Mouse (Mus musculus) common myeloid progenitor, adult 5-6 weeks (primary cell): ENCODE data around the gene Flot1. TPM values are rescaled to one million over a fixed set of nuclear protein-coding genes. Genes with fewer than 3 reads are reported as not detected.
"Not testable (repeated sequence)": the region's sequence is repeated elsewhere in the genome, so short reads cannot be mapped to it uniquely, and the experiment has no call there.

ENCODE experiments used
- ATAC-seq: replicated peaks from 2 replicates; pipeline ENCODE4 v1.8.0; 2016; ENCODE audit warnings: low read depth, mild to moderate bottlenecking, moderate TSS enrichment, inconsistent platforms; ENCODE audit not compliant: poor library complexity, severe bottlenecking
- total RNA-seq: library from RNA; stranded (forward); fragments of 200-1000, 187-1606 nt; gene quantifications from 2 replicates; pipeline ENCODE4 v1.2.3, GENCODE M21; 2017

Gene Flot1
- total RNA-seq, 1 experiment from 2014 or later, result 62.8 TPM

DNA sequence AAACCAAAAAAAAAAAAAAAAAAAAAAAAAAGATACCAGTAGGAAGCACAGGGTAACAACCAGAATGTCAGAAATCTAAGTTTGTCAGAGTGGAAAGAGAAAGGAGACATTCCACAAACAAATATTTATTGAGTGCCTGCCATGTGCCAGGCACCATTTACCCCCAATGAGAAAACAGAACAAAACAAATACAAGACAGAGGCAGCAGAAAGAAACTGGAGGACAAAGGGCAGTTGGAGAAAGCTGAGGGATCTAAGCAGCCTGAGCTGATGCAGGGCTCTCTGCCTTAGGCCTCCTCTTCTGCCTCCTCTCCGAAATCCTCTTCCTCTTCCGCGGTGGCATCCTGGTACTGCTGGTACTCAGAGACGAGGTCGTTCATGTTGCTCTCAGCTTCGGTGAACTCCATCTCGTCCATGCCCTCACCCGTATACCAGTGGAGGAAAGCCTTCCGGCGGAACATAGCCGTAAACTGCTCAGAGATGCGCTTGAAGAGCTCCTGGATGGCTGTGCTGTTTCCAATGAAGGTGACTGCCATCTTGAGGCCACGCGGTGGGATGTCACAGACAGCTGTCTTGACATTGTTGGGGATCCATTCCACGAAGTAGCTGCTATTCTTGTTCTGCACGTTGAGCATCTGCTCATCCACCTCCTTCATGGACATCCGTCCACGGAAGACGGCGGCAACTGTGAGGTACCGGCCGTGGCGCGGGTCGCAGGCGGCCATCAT is 11.8 kb downstream of the Flot1 start:
- ATAC-seq, result no peak

DNA sequence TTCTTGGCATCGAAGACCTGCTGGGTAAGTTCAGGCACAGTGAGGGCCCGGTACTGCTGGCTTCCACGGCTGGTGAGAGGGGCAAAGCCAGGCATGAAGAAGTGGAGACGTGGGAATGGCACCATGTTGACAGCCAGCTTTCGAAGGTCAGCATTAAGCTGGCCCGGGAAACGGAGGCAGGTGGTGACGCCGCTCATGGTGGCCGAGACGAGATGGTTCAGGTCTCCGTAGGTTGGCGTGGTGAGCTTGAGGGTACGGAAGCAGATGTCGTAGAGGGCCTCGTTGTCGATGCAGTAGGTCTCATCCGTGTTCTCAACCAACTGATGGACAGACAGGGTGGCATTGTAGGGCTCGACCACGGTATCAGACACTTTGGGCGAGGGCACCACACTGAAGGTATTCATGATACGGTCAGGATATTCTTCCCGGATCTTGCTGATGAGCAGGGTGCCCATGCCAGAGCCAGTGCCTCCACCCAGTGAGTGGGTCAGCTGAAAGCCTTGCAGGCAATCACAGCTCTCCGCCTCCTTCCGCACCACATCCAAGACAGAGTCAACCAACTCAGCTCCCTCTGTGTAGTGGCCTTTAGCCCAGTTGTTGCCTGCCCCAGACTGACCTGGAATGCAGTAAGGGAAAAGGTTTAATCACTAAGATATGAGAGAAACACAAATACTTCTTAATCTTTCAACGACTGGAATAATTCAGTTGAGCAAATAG is 12.6 kb downstream of the Flot1 start:
- no peak for ATAC-seq

DNA sequence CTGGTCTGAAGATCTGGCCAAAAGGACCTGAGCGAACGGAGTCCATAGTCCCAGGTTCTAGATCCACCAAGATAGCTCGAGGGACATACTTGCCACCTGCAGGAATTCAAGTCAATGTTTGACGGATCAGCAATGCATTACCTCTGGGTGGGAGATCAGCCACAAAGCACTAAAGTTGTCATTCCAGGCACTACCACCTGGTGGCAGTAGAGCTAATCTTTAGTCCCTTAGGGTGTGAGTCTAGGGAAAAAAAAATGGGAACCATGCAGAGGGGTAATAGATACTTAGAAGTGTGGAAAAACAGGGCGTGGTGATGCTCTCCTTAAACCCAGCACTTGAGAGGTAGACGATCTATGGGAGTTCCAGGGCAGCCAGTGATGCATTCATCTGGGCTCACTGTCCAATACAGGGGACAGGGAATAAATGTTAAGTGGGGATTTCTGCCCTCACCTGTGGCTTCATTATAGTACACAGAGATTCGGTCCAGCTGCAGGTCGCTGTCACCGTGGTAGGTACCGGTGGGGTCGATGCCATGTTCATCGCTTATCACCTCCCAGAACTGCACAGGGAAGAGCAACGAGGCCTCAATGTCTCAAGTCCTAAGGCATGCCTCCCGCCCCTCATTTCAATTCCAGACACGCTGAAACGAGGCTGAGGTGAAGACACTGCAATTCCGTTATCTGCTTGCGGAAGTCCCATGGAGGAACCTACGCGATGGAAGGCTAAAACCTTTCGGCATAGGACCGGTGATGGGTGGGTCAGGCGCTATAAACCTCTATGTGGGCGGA is 13.3 kb downstream of the Flot1 start:
- peak; percentile 15 for ATAC-seq

DNA sequence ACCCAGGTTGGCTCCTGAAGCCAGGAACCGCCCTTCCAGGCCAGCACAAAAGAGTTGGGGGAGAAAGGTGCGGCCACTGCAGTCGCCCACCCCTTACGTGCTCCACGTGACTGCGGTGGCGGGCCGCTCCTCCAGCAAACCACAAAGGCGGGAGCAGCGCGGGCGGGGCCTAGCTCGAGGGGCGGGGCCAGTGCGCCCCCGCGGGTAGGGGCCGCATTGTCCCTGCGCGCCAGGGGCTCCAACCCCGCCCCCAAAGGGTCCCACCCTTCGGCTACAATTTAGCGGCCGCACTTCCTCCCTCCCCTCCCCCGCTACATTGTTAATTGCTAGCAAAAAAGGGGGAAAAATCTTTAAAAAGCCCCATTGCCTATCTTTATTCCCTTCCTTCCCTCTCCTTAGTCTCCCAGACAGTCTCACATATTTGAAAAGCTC is 14.0 kb downstream of the Flot1 start:
- peak; percentile 12; the same call in 1 of the 2 replicates for ATAC-seq

- no peak for ATAC-seq
Observed at GRCm38 (mm10) chr17:35837487-35837886, 14.5 kb downstream of the Flot1 start.

DNA sequence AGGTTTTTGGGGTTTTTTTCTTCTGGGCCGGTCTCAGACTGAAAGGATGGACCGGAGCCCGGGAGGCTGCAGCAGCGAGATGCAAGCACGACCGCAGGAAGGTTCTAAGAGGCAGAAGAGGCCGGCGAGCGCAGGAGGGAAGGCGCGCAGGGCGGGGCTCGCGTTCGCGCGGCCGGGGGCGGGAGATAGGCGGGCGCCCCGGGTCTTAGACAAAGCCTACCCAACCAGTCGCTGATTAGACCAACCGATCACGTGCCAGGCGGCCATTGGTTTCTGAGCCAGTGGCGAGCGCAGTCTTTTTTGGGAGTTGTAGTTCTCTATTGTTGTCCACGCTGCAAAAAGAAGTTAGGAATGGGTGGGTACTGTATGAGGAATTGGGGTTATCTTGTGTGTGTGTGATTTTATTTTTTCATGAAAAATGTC is 15.1 kb downstream of the Flot1 start, which contains the start of gene Tubb5:
Gene Tubb5, minus strand, starts transcription at position 185 of the 423 bp plus-strand sequence.
- peak; percentile 45 for ATAC-seq

DNA sequence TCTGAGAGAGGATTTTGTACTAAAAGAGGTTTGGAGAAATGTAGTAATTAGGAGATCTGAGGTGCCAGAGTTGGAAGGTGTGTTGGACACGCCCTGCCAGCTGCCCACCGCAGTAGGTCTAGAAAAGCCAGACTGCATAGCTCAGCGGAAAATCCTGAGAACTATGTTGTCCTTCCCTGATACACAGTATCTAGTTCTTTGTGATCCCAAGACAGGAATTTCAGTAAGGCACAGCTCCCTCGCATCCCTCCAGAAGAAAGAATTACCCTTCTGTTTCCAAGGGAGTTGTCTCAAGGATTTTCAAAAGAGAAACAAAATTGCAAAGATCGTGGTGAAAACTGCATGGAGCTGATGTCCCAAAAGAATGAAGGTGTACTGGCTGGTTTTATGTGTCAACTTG is 15.5 kb downstream of the Flot1 start:
- no peak for ATAC-seq

- not testable (repeated sequence) for ATAC-seq
Observed at GRCm38 (mm10) chr17:35839002-35839401, 16.0 kb downstream of the Flot1 start.

GRCm38 (mm10) chr17:35840561-35840960 is 17.5 kb downstream of the Flot1 start:
- no peak for ATAC-seq

DNA sequence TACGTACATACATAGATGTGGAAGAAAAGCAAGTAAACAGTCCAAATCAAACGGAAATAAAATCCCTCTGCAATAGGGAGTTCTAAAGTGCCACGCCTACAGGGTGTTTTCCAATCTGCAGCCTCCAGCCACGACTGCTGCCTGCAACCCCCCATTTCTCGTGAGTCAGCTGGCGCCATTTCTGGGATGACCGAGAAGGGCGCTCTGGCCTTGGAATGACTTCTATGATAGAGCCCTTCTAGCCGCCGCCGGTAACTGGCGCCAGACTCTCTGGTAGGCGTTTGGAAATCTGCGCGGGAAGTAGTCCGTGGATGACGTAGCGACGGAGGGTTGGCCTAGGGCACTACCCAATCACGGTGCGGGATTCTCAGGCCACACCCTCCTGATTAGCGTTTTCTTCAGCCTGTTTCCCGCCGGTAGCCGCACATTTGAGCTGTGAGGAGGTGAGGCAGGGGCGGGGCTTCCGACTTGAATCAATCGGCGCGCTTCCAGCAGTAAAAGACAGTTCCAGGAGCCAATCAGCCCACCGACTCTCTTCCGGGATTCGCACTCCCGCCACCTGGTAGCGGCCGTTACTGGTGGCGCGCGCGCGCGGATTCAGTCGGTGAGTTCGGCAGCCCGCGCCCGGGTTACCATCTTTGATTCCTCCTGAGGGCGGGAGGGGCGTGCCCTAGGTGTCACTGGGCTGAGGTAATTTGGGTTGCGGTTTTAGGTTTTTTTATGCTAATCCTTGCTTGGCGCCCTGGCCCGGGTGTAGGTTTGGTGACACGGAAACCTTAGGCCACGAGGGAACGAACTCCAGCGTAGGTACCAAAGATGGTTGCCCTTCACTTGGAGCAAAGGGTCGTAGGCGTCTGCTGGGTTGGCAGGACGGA is 18.3 kb downstream of the Flot1 start, which contains the start of gene Mdc1:
Gene Mdc1, plus strand, starts transcription at position 440 of the 875 bp plus-strand sequence.
- peak; percentile 75 for ATAC-seq

DNA sequence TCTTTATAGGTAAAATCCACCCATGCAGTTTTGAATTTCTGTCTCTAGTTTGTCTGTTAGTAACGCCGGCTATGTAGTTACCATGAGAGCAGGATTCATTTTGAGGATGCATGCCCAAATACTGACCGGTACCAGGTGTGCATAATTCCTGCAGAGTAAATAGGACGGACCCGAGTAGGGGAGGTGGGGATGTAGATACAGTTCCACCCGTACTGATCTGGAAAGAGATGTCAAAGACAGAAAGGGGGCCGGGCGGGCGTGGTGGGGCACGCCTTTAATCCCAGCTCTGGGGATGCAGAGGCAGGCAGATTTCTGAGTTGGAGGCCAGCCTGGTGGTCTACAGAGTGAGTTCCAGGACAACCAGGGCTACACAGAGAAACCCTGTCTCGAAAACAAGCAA is 19.0 kb downstream of the Flot1 start:
- no peak for ATAC-seq

- no peak for ATAC-seq
Observed at GRCm38 (mm10) chr17:35843514-35843913, 20.5 kb downstream of the Flot1 start.

DNA sequence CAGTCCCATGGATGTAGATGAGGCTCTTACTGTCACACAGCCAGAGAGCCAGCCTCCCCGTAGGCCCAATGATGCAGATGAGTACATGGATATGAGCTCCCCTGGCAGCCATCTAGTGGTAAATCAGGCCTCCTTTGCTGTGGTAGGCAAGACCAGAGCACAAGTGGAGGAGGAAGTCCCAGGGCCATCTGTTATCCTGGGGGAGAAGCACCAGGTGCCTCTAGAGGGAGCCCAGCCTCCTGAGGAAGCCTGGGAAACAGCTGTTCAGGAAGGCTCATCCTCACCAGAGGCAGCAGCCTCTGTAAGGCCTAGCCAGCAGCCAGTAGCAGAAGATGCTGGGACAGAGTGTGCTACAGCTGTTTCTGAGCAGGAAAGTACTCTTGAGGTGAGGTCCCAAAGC is 25.1 kb downstream of the Flot1 start:
- 0 out of 2 replicates have a peak, but pooled peaks have one; percentile 19 for ATAC-seq

- peak; percentile 82 for ATAC-seq
Observed at GRCm38 (mm10) chr17:35850974-35851373, 27.9 kb downstream of the Flot1 start.

- no peak for ATAC-seq
Observed at GRCm38 (mm10) chr17:35859371-35859770, 36.3 kb downstream of the Flot1 start.

DNA sequence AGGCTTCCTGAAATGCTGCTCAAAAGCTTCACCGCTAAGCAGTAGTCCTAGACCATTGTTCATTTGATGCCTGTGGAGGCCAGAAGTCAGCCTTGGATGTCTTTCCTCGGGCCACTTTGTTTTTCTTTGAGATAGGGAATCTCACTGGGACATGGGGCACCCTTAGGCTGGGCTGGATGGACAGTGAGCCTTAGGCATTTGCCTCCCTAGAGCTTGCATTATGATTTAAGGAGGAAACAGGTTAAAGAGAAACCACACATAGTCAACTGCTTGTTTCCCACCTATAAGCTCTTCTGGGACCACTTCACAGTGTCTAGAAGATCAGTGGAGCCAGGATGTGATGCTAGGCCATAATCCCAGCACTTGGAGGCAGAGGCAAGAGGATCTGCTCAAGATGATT is 36.8 kb downstream of the Flot1 start:
- ATAC-seq, result no peak

GRCm38 (mm10) chr17:35860831-35861197 is 37.8 kb downstream of the Flot1 start:
- no peak for ATAC-seq

DNA sequence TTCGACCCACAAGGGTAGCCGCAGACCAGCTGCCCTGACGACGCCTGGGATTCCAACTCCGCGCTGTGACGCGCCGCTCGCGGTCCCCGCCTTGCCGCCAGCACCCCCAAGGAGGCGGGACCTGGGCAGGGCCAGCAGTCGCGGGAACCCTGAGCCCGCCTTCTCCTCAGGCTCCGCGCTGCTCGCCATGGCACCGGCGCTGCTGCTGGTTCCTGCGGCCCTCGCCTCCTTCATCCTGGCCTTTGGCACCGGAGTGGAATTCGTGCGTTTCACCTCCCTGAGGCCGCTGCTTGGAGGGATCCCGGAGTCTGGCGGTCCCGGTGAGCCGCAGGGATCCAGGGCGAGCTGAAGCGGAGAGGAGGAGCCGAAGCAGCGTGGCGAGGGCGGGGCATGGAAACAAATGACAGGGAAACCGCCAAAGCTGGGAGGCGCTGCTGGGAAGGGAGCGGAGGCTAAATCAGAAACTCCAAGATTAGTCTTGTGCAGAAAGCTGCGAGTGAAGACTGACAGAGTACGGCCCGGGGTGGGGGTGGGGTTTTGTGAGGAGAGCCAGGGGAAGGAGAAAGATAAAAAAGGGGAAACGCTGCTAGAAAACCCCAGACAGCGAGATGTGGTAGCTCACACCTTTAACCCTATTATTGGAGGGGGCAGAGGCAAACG is 38.3 kb downstream of the Flot1 start, which contains the start of gene Nrm:
Gene Nrm, plus strand, starts transcription at position 121 of the 660 bp plus-strand sequence.
- ATAC-seq, result peak; percentile 73

DNA sequence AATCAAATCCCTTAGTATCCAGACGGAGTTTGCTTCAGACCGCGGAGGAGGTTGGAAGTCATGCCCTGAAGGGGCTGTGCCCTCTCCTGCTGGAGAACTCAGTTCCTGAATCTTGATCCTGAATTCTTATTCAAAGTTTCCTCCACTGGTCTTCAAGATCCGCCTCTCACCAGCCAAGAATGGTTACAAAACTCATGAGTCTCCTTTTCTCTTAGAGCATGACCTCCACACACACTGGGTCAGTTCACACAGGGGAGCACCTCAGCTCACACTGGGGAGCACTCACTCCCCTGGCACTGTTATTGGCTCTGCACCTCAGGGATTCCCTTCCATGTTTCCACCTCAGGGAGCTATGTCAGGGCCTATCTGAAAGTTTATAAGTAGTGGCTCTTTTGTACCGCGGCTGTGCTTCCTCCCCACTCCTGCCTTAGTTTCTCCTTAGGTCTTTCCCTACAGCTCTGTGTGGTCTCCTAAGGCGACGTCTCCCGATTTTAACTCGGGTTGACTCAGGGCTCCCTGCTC is 41.9 kb downstream of the Flot1 start:
- no peak for ATAC-seq
